Mouse (Mus musculus) colon, adult 2 months (tissue): Measurements from ENCODE around the gene Bri3. TPM values are rescaled to one million over a fixed set of nuclear protein-coding genes. Genes with fewer than 3 reads are reported as not detected.

Experiments
- polyA plus RNA-seq: library from polyadenylated mRNA; depleted of rRNA; stranded (reverse); fragments of >200 nt; gene quantifications from 2 replicates; pipeline ENCODE4 v1.2.3, GENCODE M21; 2012; rRNA removed

Gene Bri3
- 153 and 191 TPM in 2 replicates for polyA plus RNA-seq

DNA sequence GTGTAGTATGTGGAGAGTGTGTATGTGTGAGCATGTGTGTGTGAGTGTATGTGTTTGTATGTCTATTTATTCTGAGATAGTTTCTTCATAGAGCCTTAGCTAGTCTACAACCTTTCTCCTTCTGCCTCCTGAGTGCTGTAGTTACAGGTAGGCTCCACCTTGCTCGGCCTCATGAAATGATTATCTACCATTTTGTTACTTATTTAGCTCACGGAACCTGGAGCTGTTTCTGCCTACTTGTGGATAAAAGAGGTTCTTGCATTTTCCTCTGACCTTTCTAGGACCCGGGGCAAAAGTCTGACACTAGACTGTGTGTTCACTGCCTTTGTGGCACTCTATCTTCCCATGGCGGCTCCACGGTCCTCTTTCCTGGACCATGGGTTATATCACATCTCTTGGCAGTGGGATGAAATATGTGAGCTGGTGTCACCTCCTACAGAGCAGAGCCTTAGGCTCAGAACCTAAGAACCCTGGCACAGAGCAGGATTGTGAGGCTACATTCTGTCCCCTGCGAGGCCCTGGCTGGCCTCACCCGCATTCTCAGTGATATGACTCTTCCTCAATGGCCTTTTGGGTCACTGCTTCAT lies at the start of gene Bri3:
Bri3 (plus strand) TSS at position 537 of the 587 bp plus-strand sequence.

DNA sequence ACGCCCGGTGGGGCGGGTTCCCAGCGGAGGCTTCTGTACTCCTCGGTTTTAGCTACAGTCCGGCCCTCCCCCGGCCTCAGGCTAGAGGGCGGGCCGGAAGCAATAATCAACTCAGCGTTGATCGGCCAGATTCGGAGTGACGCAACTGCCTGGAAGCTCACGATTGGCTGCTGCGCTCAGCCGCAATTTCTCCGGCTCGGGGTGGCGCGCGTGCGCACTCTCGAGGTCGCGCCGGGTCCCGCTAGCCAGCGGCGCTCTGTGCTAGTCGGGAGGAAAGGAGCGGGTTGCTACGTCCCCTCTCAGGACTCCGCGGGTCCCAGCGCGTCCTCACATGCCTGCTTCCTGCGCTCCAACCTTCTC lies 20.8 kb upstream of the Bri3 start, which contains the start of gene Tecpr1:
Tecpr1 (minus strand) TSS at position 113 of the 360 bp plus-strand sequence.

DNA sequence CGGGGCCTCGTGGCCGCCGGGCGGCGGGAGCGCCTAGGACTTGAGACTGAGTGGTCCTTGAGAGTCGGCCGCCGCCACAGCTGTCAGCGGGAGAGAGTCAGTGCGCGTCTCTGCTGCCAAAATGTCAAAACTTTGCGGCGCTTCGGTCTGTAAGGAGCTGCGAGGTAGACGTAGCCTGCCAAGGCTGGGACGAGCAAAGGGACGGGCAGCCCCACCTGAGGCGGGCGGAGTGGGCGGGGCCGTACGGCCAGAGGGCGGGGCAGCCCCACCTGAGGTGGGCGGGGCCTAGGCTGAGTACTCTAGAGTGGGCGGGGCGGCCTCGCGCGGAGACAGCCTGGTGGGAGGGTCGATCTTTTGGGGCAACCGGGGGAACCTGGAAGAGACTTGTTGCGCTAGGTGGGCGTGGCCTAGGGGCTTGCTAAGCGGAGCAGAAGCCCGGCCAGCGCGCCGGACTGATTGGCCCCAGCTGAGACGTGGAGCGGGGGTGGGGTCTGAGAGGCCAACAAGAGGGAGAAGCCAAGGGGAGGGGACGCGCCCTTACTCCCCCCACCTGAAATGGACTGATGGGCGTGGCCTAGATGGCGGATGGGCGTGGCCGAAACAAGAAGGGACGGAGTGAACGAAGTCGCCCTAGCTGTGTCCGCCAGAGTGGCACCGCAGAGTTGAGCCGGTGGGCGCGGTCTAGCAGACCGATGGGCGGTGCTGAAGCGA lies 113.8 kb downstream of the Bri3 start, which contains the start of gene Baiap2l1:
Baiap2l1 (minus strand) TSS at position 232 of the 711 bp plus-strand sequence.

Other genes with a start within 250 kb of the Bri3 start
- gene Ccz1, start 229.6 kb upstream of the Bri3 start, polyA plus RNA-seq: 7.2 and 8.0 TPM in 2 replicates
- not detected in 2 replicates for gene Ocm, start 217.8 kb upstream of the Bri3 start, polyA plus RNA-seq
- gene Lmtk2, start 144.0 kb upstream of the Bri3 start, polyA plus RNA-seq: 19.9 TPM in 2 replicates
- gene Bhlha15, start 54.2 kb upstream of the Bri3 start, polyA plus RNA-seq: 3.6 and 7.3 TPM in 2 replicates
- gene Tecpr1, start 20.8 kb upstream of the Bri3 start, polyA plus RNA-seq: 52.3 and 54.1 TPM in 2 replicates
- gene Baiap2l1, start 113.7 kb downstream of the Bri3 start, polyA plus RNA-seq: 52.7 and 70.6 TPM in 2 replicates